Mouse (Mus musculus) midbrain, embryonic 10.5 days (tissue): ENCODE data around the gene Col20a1. TPM values are rescaled to one million over a fixed set of nuclear protein-coding genes. Genes with fewer than 3 reads are reported as not detected.
A peak's percentile ranks its signal among the peaks of the same experiment; 100 is the strongest.

Experiments
- DNase-seq: peaks from one replicate; pipeline ENCODE4 v3.0.0-alpha.2; 2017; ENCODE audit warnings: low spot score
- H3K27ac ChIP-seq: fragments of 300-500 bp; sonication (generic); replicated peaks from 2 replicates; pipeline ENCODE4 v1.5.1; 2016; ENCODE audit warnings: mild to moderate bottlenecking
- H3K27me3 ChIP-seq: fragments of 300-500 bp; sonication (generic); 2 replicates; pipeline ENCODE4 v1.6.1; 2016; ENCODE audit warnings: low read depth, mild to moderate bottlenecking; ENCODE audit not compliant: poor library complexity, severe bottlenecking
- H3K36me3 ChIP-seq: fragments of 300-500 bp; sonication (generic); 2 replicates; pipeline ENCODE4 v1.6.1; 2016; ENCODE audit warnings: mild to moderate bottlenecking, moderate library complexity
- H3K4me1 ChIP-seq: fragments of 300-500 bp; sonication (generic); 2 replicates; pipeline ENCODE4 v1.6.1; 2016
- H3K4me3 ChIP-seq: fragments of 300-500 bp; sonication (generic); 2 replicates; pipeline ENCODE4 v1.5.1; 2016; ENCODE audit warnings: mild to moderate bottlenecking, moderate library complexity
- H3K9me3 ChIP-seq: fragments of 300-500 bp; sonication (generic); replicated peaks from 2 replicates; pipeline ENCODE4 v1.6.1; 2016; ENCODE audit warnings: mild to moderate bottlenecking
- WGBS: fragments of 180-500 bp; shearing (Covaris S2); methylation state at CpG from one replicate; pipeline ENCODE4 v1.1.7; 2016; 5-methylcytosine and 5-hydroxymethylcytosine counted together
- polyA plus RNA-seq: library from polyadenylated mRNA; unstranded; fragments of >200 nt; fragmentation: Nextera tagmentation; extraction: Ambion mirVana; gene quantifications from 2 replicates; pipeline ENCODE4 v1.2.1, GENCODE M21; 2016

The Col20a1 gene
- polyA plus RNA-seq, 1 experiment from 2014 or later: 0.14 TPM

- no peak for DNase-seq
- no peaks in the 10 kb centered on the region for H3K9me3 ChIP-seq
- H3K27ac ChIP-seq: no peak overlapping the region
- WGBS: 78% methylated on average over 5 of the region's 5 CpGs
- H3K4me1 ChIP-seq: peaks cover 18% of the 10 kb centered on the region
- H3K4me3 ChIP-seq: no peak overlapping the region
- H3K36me3 ChIP-seq: no peaks in the 10 kb centered on the region
- no peaks in the 10 kb centered on the region for H3K27me3 ChIP-seq
Observed at GRCm38 (mm10) chr2:181008339-181008738, 22.0 kb downstream of the Col20a1 start.

GRCm38 (mm10) chr2:181031406-181031934, 45.1 kb downstream of the Col20a1 start:
- Histone ChIP-seq H3K27ac (no peak overlapping the region), H3K36me3 (peaks cover 62% of the 10 kb centered on the region)
- WGBS: 86% methylated on average over 11 of the region's 11 CpGs

GRCm38 (mm10) chr2:181032407-181032806, 46.1 kb downstream of the Col20a1 start:
- peaks cover 20% of the 10 kb centered on the region for H3K27me3 ChIP-seq
- no peaks in the 10 kb centered on the region for H3K9me3 ChIP-seq
- no peak overlapping the region for H3K27ac ChIP-seq
- no peak overlapping the region for H3K4me3 ChIP-seq
- peaks cover 59% of the 10 kb centered on the region for H3K36me3 ChIP-seq
- WGBS: 60% methylated on average over 5 of the region's 5 CpGs
- H3K4me1 ChIP-seq: peaks cover 7% of the 10 kb centered on the region
- DNase-seq: no peak

More at GRCm38 (mm10) chr2:181031406-181031934, 45.1 kb downstream of the Col20a1 start:
- Histone ChIP-seq H3K9me3 (no peaks in the 10 kb centered on the region), H3K4me1 (no peaks in the 10 kb centered on the region), H3K27me3 (peaks cover 11% of the 10 kb centered on the region), H3K4me3 (no peak overlapping the region)
- DNase-seq: no peak

- whole genome bisulfite sequencing: 83% methylated on average over 6 of the region's 6 CpGs
- Histone ChIP-seq H3K9me3 (no peaks in the 10 kb centered on the region), H3K4me1 (peaks cover 16% of the 10 kb centered on the region), H3K27me3 (peaks cover 29% of the 10 kb centered on the region), H3K4me3 (no peak overlapping the region), H3K36me3 (peaks cover 50% of the 10 kb centered on the region), H3K27ac (no peak overlapping the region)
- no peak for DNase-seq
Observed at GRCm38 (mm10) chr2:181033310-181033709, 47.0 kb downstream of the Col20a1 start.

- WGBS: 84% methylated on average over 7 of the region's 7 CpGs
- Histone ChIP-seq H3K27ac (no peak overlapping the region), H3K9me3 (no peaks in the 10 kb centered on the region), H3K4me1 (peaks cover 35% of the 10 kb centered on the region), H3K4me3 (no peak overlapping the region), H3K27me3 (peaks cover 48% of the 10 kb centered on the region), H3K36me3 (peaks cover 37% of the 10 kb centered on the region)
- DNase-seq: no peak
Observed at GRCm38 (mm10) chr2:181035186-181035585, 48.9 kb downstream of the Col20a1 start.

- WGBS: 77% methylated on average over 6 of the region's 6 CpGs
- H3K4me1 ChIP-seq: peaks cover 48% of the 10 kb centered on the region
Observed at GRCm38 (mm10) chr2:181036561-181036960, 50.2 kb downstream of the Col20a1 start.

GRCm38 (mm10) chr2:181038644-181039355, 52.5 kb downstream of the Col20a1 start:
- under 1% methylated on average over 60 of the region's 63 CpGs for WGBS
- Histone ChIP-seq H3K9me3 (no peaks in the 10 kb centered on the region), H3K4me3 (peak overlapping the region; percentile 79), H3K27me3 (peaks cover 72% of the 10 kb centered on the region), H3K36me3 (peaks cover 21% of the 10 kb centered on the region; the same call in 1 of the 2 replicates), H3K27ac (peak overlapping the region; percentile 88), H3K4me1 (peaks cover 70% of the 10 kb centered on the region)
- DNase-seq: peak; percentile 73

More at GRCm38 (mm10) chr2:181036561-181036960, 50.2 kb downstream of the Col20a1 start:
- H3K27ac ChIP-seq: no peak overlapping the region
- H3K36me3 ChIP-seq: peaks cover 32% of the 10 kb centered on the region
- no peaks in the 10 kb centered on the region for H3K9me3 ChIP-seq
- no peak overlapping the region for H3K4me3 ChIP-seq
- H3K27me3 ChIP-seq: peaks cover 62% of the 10 kb centered on the region
- no peak for DNase-seq

- H3K4me1 ChIP-seq: peaks cover 76% of the 10 kb centered on the region
- WGBS: under 1% methylated on average over 15 of the region's 16 CpGs
- H3K27me3 ChIP-seq: peaks cover 72% of the 10 kb centered on the region
- H3K4me3 ChIP-seq: peak overlapping the region; percentile 79
- H3K27ac ChIP-seq: peak overlapping the region; percentile 88
- peaks cover 19% of the 10 kb centered on the region; the same call in 1 of the 2 replicates for H3K36me3 ChIP-seq
- H3K9me3 ChIP-seq: no peaks in the 10 kb centered on the region
- DNase-seq: no peak
Observed at GRCm38 (mm10) chr2:181039356-181039680, 53.0 kb downstream of the Col20a1 start.

- DNase-seq: no peak
- H3K4me1 ChIP-seq: peaks cover 81% of the 10 kb centered on the region
- WGBS: 5% methylated on average over 7 of the region's 7 CpGs
- no peak overlapping the region for H3K4me3 ChIP-seq
- peak overlapping the region; percentile 77 for H3K27ac ChIP-seq
- H3K9me3 ChIP-seq: no peaks in the 10 kb centered on the region
- H3K27me3 ChIP-seq: peaks cover 56% of the 10 kb centered on the region
- H3K36me3 ChIP-seq: no peaks in the 10 kb centered on the region
Observed at GRCm38 (mm10) chr2:181041941-181042340, 55.6 kb downstream of the Col20a1 start.

GRCm38 (mm10) chr2:181042376-181042775, 56.0 kb downstream of the Col20a1 start:
- H3K27ac ChIP-seq: peak overlapping the region; percentile 77
- peaks cover 52% of the 10 kb centered on the region for H3K27me3 ChIP-seq
- H3K4me1 ChIP-seq: peaks cover 77% of the 10 kb centered on the region
- no peaks in the 10 kb centered on the region for H3K9me3 ChIP-seq
- H3K4me3 ChIP-seq: no peak overlapping the region
- no peak for DNase-seq
- H3K36me3 ChIP-seq: no peaks in the 10 kb centered on the region

GRCm38 (mm10) chr2:181043437-181043836, 57.1 kb downstream of the Col20a1 start, which contains the start of gene Chrna4:
Chrna4 (minus strand) TSS chr2:181043546.
- H3K36me3 ChIP-seq: no peaks in the 10 kb centered on the region
- H3K27ac ChIP-seq: peak within 1 kb of the TSS; percentile 77
- peaks cover 66% of the 10 kb centered on the region for H3K4me1 ChIP-seq
- 65% methylated on average over 3 of the region's 3 CpGs for WGBS
- no peak for DNase-seq
- H3K27me3 ChIP-seq: peaks cover 41% of the 10 kb centered on the region
- no peaks in the 10 kb centered on the region for H3K9me3 ChIP-seq
- H3K4me3 ChIP-seq: no peak within 1 kb of the TSS

- Histone ChIP-seq H3K36me3 (no peaks in the 10 kb centered on the region), H3K9me3 (no peaks in the 10 kb centered on the region), H3K27ac (peak overlapping the region; percentile 77), H3K4me1 (peaks cover 61% of the 10 kb centered on the region), H3K27me3 (peaks cover 36% of the 10 kb centered on the region), H3K4me3 (no peak overlapping the region)
- 4% methylated on average over 3 of the region's 3 CpGs for WGBS
- DNase-seq: peak; percentile 68
Observed at GRCm38 (mm10) chr2:181044001-181044400, 57.7 kb downstream of the Col20a1 start.

GRCm38 (mm10) chr2:181048252-181048945, 62.1 kb downstream of the Col20a1 start:
- Histone ChIP-seq H3K9me3 (no peaks in the 10 kb centered on the region), H3K27me3 (0 out of 2 replicates have a peak, but pooled peaks cover 6% of the 10 kb centered on the region), H3K4me1 (peaks cover 23% of the 10 kb centered on the region), H3K36me3 (no peaks in the 10 kb centered on the region), H3K4me3 (no peak overlapping the region), H3K27ac (no peak overlapping the region)
- 89% methylated on average over 7 of the region's 7 CpGs for WGBS
- no peak for DNase-seq
